Mouse (Mus musculus) bone marrow macrophage, adult 2 months (primary cell): ENCODE results near the gene Cep170.

Source experiments
- CTCF ChIP-seq: IDR thresholded peaks from 2 replicates; pipeline ENCODE4 v1.5.1; 2012; ENCODE audit warnings: low read depth, mild to moderate bottlenecking, low read length, moderate library complexity
- POLR2A ChIP-seq: IDR thresholded peaks from 2 replicates; pipeline ENCODE4 v1.6.1; 2012; ENCODE audit warnings: mild to moderate bottlenecking, low read depth, low read length, borderline replicate concordance

- TF ChIP-seq POLR2A (no peak), CTCF (no peak)
Observed at GRCm38 (mm10) chr1:176847118-176847859, 33.4 kb upstream of the Cep170 start.
